Mouse (Mus musculus) small intestine, adult 2 months (tissue): ENCODE measurements around the gene Tead1.

Source experiments
- CTCF ChIP-seq: fragments of 200-500 bp; IDR thresholded peaks from 2 replicates; pipeline ENCODE4 v1.5.1; 2012; ENCODE audit warnings: low read depth, mild to moderate bottlenecking, control low read depth, inconsistent platforms, low read length, moderate library complexity, mixed read lengths; ENCODE audit not compliant: insufficient replicate concordance, insufficient read length; ENCODE audit errors: extremely low read depth
- POLR2A ChIP-seq: fragments of 200-500 bp; IDR thresholded peaks from 2 replicates; pipeline ENCODE4 v1.6.1; 2012; ENCODE audit warnings: low read depth, mild to moderate bottlenecking, control low read depth, inconsistent platforms, low read length, moderate library complexity

DNA sequence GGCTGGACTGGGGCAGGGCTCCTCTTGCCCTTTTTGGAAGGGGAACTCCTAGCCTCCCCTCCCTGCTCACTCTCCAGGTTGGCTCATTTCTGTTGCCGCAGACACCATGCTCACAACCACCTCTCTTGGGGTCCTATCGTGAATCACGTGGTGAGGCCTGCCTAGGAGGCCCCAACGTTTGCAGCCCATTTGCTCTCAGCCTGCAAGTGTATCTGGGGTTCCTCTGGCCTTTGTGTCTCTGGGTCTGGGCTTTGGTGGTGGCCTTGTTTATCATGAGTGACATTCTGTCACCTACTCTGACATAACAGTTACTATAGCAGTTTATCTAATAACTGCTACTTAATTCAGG, 41.8 kb downstream of the Tead1 start:
- no peak for TF ChIP-seq CTCF
- no peak for TF ChIP-seq POLR2A
